ENCODE assay signal across 30 mouse cellular contexts in genomic region chr11:62752780-62753179, GRCm38 (mm10). TPM values are rescaled to one million over a fixed set of nuclear protein-coding genes. Genes with fewer than 3 reads are reported as not detected.
"Had no signal": no experiment of that assay in that cellular context is flagged by ENCODE, and none has a peak within 500 bp of the region (broad histone marks: within the 10 kb centered on the region; RNA-seq: fewer than 3 reads in every experiment).

Gene Gm10428 (plus strand): TSS chr11:62753100.

- H3K9ac ChIP-seq: liver, postnatal 0 days; lung, embryonic 15.5 days; midbrain, embryonic 13.5 days; midbrain, embryonic 15.5 days; neural tube, embryonic 13.5 days; neural tube, embryonic 15.5 days; stomach, embryonic 15.5 days had no signal

- H3K4me3 ChIP-seq: lung, embryonic 15.5 days; megakaryocyte, embryonic 14.5 days; midbrain, embryonic 13.5 days; midbrain, embryonic 15.5 days; neural tube, embryonic 13.5 days; neural tube, embryonic 15.5 days; stomach, embryonic 15.5 days had no signal

- DNase-seq: liver, postnatal 0 days; lung, adult 2 months; lung, postnatal 14 days; lung, postnatal 36 days; retina, postnatal 1 day; right cerebral cortex, adult 18-20 months; right cerebral cortex, postnatal 25 days; right cerebral cortex, postnatal 4 days; spleen, adult 18-20 months; thymus, adult 2 months; thymus, postnatal 25 days; thymus, postnatal 4 days had no signal

- ATAC-seq: liver, postnatal 0 days; lung, postnatal 0 days; midbrain, embryonic 13.5 days; midbrain, embryonic 15.5 days had no signal

- H3K4me1 ChIP-seq: stomach, embryonic 15.5 days had no signal

- H3K4me2 ChIP-seq: lung, embryonic 15.5 days; midbrain, embryonic 11.5 days; midbrain, embryonic 13.5 days; midbrain, embryonic 15.5 days; neural tube, embryonic 13.5 days; neural tube, embryonic 15.5 days; stomach, embryonic 15.5 days had no signal

- H3K27ac ChIP-seq: lung, embryonic 15.5 days; macrophage; midbrain, embryonic 13.5 days; midbrain, embryonic 15.5 days; neural tube, embryonic 13.5 days; neural tube, embryonic 15.5 days; stomach, embryonic 15.5 days; stomach, postnatal 0 days had no signal

- H3K36me3 ChIP-seq: lung, embryonic 15.5 days; midbrain, embryonic 13.5 days; midbrain, embryonic 15.5 days; neural tube, embryonic 13.5 days; neural tube, embryonic 15.5 days; stomach, embryonic 15.5 days had no signal

- H3K9me3 ChIP-seq: lung, embryonic 15.5 days; megakaryocyte, embryonic 14.5 days; midbrain, embryonic 13.5 days; midbrain, embryonic 15.5 days; neural tube, embryonic 13.5 days; neural tube, embryonic 15.5 days; stomach, embryonic 15.5 days had no signal

- H3K27me3 ChIP-seq: stomach, embryonic 15.5 days had no signal

RNA-seq across cellular contexts. Expression of gene Gm10428, which starts in this region (rescaled TPM):
- total RNA-seq: megakaryocyte progenitor cell, adult 5-6 weeks; midbrain, postnatal 0 days; monocyte, adult 5-6 weeks had no signal
- polyA plus RNA-seq: liver, postnatal 0 days; lung, adult 2 months; lung, embryonic 15.5 days; lung, postnatal 0 days; macrophage; midbrain, embryonic 11.5 days; midbrain, embryonic 13.5 days; midbrain, embryonic 15.5 days; neural tube, embryonic 11.5 days; neural tube, embryonic 13.5 days; neural tube, embryonic 15.5 days; small intestine, adult 2 months; stomach, embryonic 15.5 days; stomach, postnatal 0 days; testis, adult 2 months; thymus, adult 2 months; urinary bladder, adult 2 months had no signal
